Mouse (Mus musculus): ENCODE data around the gene Ybx2. TPM values are rescaled to one million over a fixed set of nuclear protein-coding genes. Genes with fewer than 3 reads are reported as not detected.

The Ybx2 gene
- polyA plus RNA-seq, 1 experiment from 2014 or later, result 6.7 TPM

- Histone ChIP-seq H3K9ac (no peak overlapping the region), H3K4me1 (replicated peaks) (peaks cover 28% of the 10 kb centered on the region), H3K4me3 (no peak overlapping the region), H3K36me3 (no peaks in the 10 kb centered on the region), H3K27ac (replicated peaks) (no peak overlapping the region), H3K9me3 (no peaks in the 10 kb centered on the region), H3K27me3 (peaks cover 25% of the 10 kb centered on the region), H3K4me2 (no peak overlapping the region)
- WGBS, result 39% methylated on average over 9 of the region's 9 CpGs
- no peak for ATAC-seq (ENCODE audit: low FRiP score, low read depth)
Observed at GRCm38 (mm10) chr11:69938401-69938979, 2.9 kb downstream of the Ybx2 start.

DNA sequence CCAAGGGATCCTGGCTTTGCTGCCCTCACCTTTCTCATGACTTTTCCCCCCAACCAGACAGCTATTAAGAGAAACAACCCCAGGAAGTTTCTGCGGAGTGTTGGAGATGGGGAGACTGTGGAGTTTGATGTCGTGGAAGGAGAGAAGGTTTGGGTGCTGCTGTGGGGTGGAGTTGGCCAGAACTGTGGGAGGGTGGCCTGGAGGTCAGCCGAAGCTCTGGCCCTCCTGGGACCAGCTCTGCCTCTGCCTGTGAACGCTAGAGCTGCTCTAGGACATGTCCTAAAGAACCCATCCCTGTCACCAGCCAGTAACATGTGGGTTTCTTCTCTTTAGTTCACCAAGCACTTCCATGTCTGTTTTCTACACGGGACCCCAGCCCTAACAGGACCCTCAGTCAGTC lies 3.6 kb downstream of the Ybx2 start:
- Histone ChIP-seq H3K9me3 (no peaks in the 10 kb centered on the region), H3K4me3 (no peak overlapping the region), H3K27me3 (peaks cover 25% of the 10 kb centered on the region), H3K4me1 (replicated peaks) (peaks cover 27% of the 10 kb centered on the region), H3K36me3 (no peaks in the 10 kb centered on the region), H3K27ac (replicated peaks) (no peak overlapping the region), H3K4me2 (no peak overlapping the region), H3K9ac (no peak overlapping the region)
- ATAC-seq (ENCODE audit: low FRiP score, low read depth), result no peak
- 68% methylated on average over 5 of the region's 5 CpGs for WGBS

GRCm38 (mm10) chr11:69939731-69940130 lies 4.1 kb downstream of the Ybx2 start:
- Histone ChIP-seq H3K27ac (replicated peaks) (no peak overlapping the region), H3K4me2 (no peak overlapping the region), H3K9ac (no peak overlapping the region), H3K36me3 (no peaks in the 10 kb centered on the region), H3K4me3 (no peak overlapping the region), H3K9me3 (no peaks in the 10 kb centered on the region), H3K4me1 (replicated peaks) (peaks cover 21% of the 10 kb centered on the region), H3K27me3 (peaks cover 25% of the 10 kb centered on the region)
- no peak for ATAC-seq (ENCODE audit: low FRiP score, low read depth)
- WGBS, result 96% methylated on average over 17 of the region's 17 CpGs

GRCm38 (mm10) chr11:69940962-69941361 lies 5.4 kb downstream of the Ybx2 start:
- Histone ChIP-seq H3K4me1 (replicated peaks) (peaks cover 11% of the 10 kb centered on the region), H3K27me3 (peaks cover 23% of the 10 kb centered on the region), H3K36me3 (no peaks in the 10 kb centered on the region), H3K9me3 (no peaks in the 10 kb centered on the region), H3K27ac (replicated peaks) (no peak overlapping the region), H3K9ac (no peak overlapping the region), H3K4me3 (no peak overlapping the region), H3K4me2 (no peak overlapping the region)
- no peak for ATAC-seq (ENCODE audit: low FRiP score, low read depth)
- 84% methylated on average over 4 of the region's 4 CpGs for WGBS

- no peaks in the 10 kb centered on the region for H3K27me3 ChIP-seq
- H3K4me1 ChIP-seq (replicated peaks), result peaks cover 16% of the 10 kb centered on the region
- no peak for ATAC-seq (ENCODE audit: low FRiP score, low read depth)
- H3K9ac ChIP-seq, result no peak overlapping the region
- H3K9me3 ChIP-seq, result no peaks in the 10 kb centered on the region
- H3K4me3 ChIP-seq, result no peak overlapping the region
- no peaks in the 10 kb centered on the region for H3K36me3 ChIP-seq
- WGBS, result 82% methylated on average over 13 of the region's 13 CpGs
- H3K4me2 ChIP-seq, result no peak overlapping the region
- no peak overlapping the region for H3K27ac ChIP-seq (replicated peaks)
Observed at GRCm38 (mm10) chr11:69945216-69945615, 9.6 kb downstream of the Ybx2 start.

DNA sequence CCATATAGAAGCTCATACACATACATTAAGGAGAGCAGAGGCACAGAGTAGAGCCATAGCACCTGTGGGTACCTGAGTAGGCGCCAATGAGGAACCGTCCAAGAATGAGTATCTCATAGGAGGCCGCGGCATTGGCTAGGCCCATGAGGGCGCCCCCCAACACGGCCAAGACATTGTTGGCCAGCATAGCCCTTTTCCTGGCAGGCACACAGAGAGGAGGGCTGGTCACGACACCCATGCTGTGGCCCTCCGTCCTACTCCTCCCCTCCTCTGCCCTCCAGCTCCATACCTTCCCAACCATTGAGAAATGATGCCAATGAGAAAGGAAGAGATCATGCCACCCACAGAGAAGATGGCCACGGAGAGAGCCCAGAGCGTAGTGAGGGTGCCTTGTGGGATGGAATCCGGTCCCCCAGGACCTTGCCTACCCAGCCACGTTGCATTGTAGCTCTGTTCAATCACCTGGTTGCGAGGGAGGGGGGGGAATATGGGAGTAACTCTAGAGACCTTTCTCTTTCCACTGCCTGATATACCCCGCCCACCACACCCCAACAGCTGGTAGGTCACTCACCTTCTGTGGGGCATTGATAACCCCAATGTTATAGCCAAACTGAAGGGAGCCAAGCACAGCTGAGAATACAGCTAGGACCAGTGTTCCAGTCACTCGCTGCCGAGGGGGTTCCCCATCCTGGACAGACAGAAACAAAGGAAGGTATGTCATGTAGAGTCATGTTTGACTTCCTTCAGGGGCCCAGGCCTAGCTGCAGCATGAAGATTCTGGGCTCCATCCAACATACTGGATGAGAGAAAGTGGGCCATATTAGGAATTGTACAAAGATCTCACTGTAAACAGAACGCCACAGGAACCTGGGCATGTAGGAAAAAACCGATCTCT lies 10.6 kb downstream of the Ybx2 start:
- ATAC-seq (ENCODE audit: low FRiP score, low read depth), result no peak
- 88% methylated on average over 18 of the region's 18 CpGs for WGBS
- no peak overlapping the region for H3K27ac ChIP-seq (replicated peaks)
- H3K9ac ChIP-seq, result no peak overlapping the region
- H3K4me3 ChIP-seq, result no peak overlapping the region
- no peak overlapping the region for H3K4me2 ChIP-seq
- H3K9me3 ChIP-seq, result no peaks in the 10 kb centered on the region
- H3K4me1 ChIP-seq (replicated peaks), result peaks cover 16% of the 10 kb centered on the region
- H3K27me3 ChIP-seq, result no peaks in the 10 kb centered on the region
- no peaks in the 10 kb centered on the region for H3K36me3 ChIP-seq

DNA sequence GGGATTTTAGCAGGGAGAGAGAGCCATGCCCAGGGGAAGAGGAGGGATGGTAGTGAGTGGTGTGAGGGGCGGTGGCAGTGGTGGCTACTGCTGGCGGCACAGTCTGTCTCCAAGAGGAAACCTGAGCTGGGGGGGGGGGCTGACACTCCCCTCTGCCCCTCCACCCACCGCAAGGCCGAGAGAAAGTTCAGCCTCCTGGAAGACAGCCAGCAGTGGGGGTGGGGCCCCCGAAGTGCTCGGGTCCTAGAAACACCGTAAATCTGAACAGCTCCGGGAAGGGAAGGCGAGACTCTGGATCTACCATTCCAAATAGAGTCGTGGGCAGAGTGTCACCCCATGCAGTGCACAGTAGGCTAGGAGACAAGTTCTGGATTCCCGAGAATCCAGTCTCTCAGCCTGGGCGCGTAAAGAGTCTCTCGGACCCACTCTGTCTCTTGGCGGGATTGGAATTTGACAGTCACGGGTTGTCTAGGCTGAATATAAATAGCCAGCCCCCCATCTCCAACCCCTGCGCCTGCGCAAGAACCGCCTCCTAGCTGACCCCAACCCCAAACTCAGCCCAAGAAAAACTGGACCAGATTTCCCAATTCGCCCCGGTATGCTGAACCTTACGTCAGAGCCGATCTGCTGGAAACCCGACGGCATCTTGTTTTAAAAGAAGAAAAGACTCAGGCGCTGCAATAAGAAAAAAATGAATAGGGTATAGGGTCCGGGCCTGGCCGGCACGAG lies 11.9 kb downstream of the Ybx2 start:
- no peaks in the 10 kb centered on the region for H3K9me3 ChIP-seq
- no peaks in the 10 kb centered on the region for H3K27me3 ChIP-seq
- H3K27ac ChIP-seq (replicated peaks), result 0 out of 2 replicates have a peak overlapping the region, but pooled peaks have one; percentile 31
- peak overlapping the region; percentile 56 for H3K4me2 ChIP-seq
- peak; percentile 16; the same call in 1 of the 2 replicates for ATAC-seq (ENCODE audit: low FRiP score, low read depth)
- 0 out of 2 replicates have a peak overlapping the region, but pooled peaks have one; percentile 18 for H3K9ac ChIP-seq
- no peaks in the 10 kb centered on the region for H3K36me3 ChIP-seq
- WGBS, result 4% methylated on average over 29 of the region's 29 CpGs
- peak overlapping the region; percentile 44 for H3K4me3 ChIP-seq
- H3K4me1 ChIP-seq (replicated peaks), result peaks cover 16% of the 10 kb centered on the region

- Histone ChIP-seq H3K9ac (0 out of 2 replicates have a peak within 1 kb of the TSS, but pooled peaks have one; percentile 18), H3K9me3 (no peaks in the 10 kb centered on the region), H3K4me3 (peak within 1 kb of the TSS; percentile 44), H3K36me3 (no peaks in the 10 kb centered on the region), H3K4me1 (replicated peaks) (peaks cover 16% of the 10 kb centered on the region), H3K27ac (replicated peaks) (0 out of 2 replicates have a peak within 1 kb of the TSS, but pooled peaks have one; percentile 31), H3K4me2 (peak within 1 kb of the TSS; percentile 56), H3K27me3 (no peaks in the 10 kb centered on the region)
- peak; percentile 88 for ATAC-seq (ENCODE audit: low FRiP score, low read depth)
- under 1% methylated on average over 34 of the region's 34 CpGs for WGBS
Observed at GRCm38 (mm10) chr11:69948066-69948762, 12.6 kb downstream of the Ybx2 start, which contains the start of gene Slc2a4. Gene Slc2a4 (minus strand): TSS chr11:69948188.

DNA sequence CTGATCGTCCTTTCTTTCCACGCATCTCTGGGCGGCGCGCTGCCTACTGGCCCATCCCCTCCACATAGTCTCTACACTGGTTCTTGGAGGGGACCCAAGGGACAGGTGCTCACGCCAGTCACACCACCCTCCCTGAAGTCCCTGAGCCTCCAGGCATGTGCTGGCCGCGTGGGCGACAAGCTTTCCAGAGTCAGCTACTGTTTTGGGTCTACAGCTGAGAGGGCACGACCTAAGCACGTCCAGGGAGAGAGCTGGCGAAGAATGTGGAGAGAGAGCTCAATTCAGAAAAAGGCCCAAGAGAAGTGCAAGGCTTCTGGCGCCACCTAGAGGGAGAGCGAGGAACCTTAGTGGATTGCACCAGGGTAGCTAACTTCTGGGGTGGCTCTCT lies 13.2 kb downstream of the Ybx2 start:
- peak overlapping the region; percentile 44 for H3K4me3 ChIP-seq
- peak; percentile 46; the same call in 1 of the 2 replicates for ATAC-seq (ENCODE audit: low FRiP score, low read depth)
- peaks cover 16% of the 10 kb centered on the region for H3K4me1 ChIP-seq (replicated peaks)
- no peaks in the 10 kb centered on the region for H3K9me3 ChIP-seq
- peak overlapping the region; percentile 56 for H3K4me2 ChIP-seq
- H3K36me3 ChIP-seq, result no peaks in the 10 kb centered on the region
- under 1% methylated on average over 14 of the region's 14 CpGs for WGBS
- H3K9ac ChIP-seq, result no peak overlapping the region
- 0 out of 2 replicates have a peak, but pooled peaks cover 2% of the 10 kb centered on the region for H3K27me3 ChIP-seq
- no peak overlapping the region for H3K27ac ChIP-seq (replicated peaks)

- no peak overlapping the region for H3K4me2 ChIP-seq
- no peak overlapping the region for H3K27ac ChIP-seq (replicated peaks)
- H3K4me3 ChIP-seq, result no peak overlapping the region
- no peaks in the 10 kb centered on the region for H3K9me3 ChIP-seq
- WGBS, result 43% methylated on average over 4 of the region's 4 CpGs
- peaks cover 16% of the 10 kb centered on the region for H3K4me1 ChIP-seq (replicated peaks)
- H3K27me3 ChIP-seq, result 0 out of 2 replicates have a peak, but pooled peaks cover 2% of the 10 kb centered on the region
- no peaks in the 10 kb centered on the region for H3K36me3 ChIP-seq
- H3K9ac ChIP-seq, result no peak overlapping the region
- no peak for ATAC-seq (ENCODE audit: low FRiP score, low read depth)
Observed at GRCm38 (mm10) chr11:69950807-69951459, 15.3 kb downstream of the Ybx2 start.

DNA sequence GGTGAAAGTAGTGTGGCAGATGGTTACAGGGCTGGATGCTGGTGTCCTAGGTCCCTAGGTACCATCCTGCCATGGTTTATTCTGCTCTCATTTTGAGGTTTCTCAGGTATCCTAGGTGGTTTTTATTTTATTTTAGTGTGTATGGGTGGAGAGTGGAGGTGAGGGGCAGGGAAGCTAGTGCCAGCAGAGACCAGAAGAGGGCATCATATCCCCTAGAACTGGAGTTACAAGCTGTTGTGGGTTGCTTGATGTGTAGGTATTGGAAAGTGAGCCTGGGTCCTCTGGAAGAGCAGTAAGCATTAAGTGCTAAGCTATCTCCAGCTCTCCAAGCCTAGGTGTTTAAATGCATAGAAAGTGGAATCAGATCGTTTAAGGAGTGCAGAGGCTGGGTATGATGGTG lies 16.7 kb downstream of the Ybx2 start:
- Histone ChIP-seq H3K4me1 (replicated peaks) (peaks cover 16% of the 10 kb centered on the region), H3K36me3 (no peaks in the 10 kb centered on the region), H3K27me3 (0 out of 2 replicates have a peak, but pooled peaks cover 2% of the 10 kb centered on the region), H3K9me3 (no peaks in the 10 kb centered on the region), H3K27ac (replicated peaks) (no peak overlapping the region), H3K4me3 (no peak overlapping the region), H3K9ac (no peak overlapping the region), H3K4me2 (no peak overlapping the region)
- 68% methylated on average over 1 of the region's 1 CpGs for WGBS
- ATAC-seq (ENCODE audit: low FRiP score, low read depth), result no peak
